Mouse (Mus musculus): ENCODE results near the gene Prb1.
"Not testable (repeated sequence)": the region's sequence is repeated elsewhere in the genome, so short reads cannot be mapped to it uniquely, and the experiment has no call there.

Prb1 gene

DNA sequence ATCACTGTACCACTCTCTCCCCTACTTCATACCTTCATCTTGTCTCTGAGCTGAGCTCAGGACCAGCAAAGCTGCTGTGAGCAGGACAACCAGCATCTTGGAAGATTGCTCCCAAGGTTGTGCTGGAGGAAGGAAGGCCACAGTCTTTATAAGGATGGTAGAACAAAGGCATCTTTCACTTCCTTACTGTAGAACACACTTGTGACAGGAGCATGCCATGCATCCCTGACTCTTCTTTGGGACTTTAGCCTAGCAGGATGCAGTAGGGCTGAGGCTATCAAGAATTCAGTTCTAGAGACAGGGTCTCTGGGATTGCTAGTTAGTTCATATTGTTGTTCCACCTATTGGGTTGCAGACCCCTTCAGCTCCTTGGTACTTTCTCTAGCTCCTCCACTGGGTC is at the start of gene Prb1:
Prb1 (minus strand) TSS at position 101 of the 400 bp plus-strand sequence.
- not testable (repeated sequence) for DNase-seq (ENCODE audit: low spot score in 2 of 2)
